Mouse (Mus musculus): ENCODE results near the gene Gale.

DNA sequence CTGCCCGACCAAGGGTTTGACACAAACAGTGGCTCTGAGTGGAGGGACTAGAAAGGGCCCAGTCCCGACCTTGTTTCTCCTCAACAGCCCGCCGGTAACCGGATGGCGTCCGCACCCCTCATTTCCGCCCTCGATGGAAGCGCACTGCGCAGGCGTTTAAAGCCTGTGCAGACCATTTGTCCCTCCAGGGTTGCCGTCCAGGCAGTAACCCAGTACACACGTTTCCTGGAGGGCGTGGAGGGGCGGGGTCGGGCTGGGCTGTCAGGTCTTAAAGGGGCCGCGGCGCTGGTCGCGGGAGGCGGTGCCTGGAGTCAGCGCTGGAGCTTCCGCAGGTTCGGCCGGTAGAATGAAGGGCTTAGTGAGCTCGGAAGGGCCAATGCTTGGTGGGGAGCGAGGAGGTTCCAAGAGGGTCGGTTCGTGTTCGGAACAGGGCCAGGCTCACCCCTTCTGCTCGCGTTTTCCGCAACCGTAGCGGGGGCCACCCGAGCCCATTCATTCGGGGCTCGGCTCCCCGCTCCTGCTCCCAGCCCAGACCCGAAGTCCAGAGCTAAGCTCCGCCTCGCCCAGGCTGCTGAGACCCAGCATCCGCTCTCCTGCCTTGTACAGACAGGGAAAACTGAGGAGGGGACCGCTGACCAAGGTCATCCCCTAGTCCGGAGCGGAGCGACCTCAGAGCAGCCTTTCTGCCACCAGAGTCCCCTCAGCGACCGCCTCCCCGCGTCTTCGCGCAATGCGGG lies at the start of gene Gale:
- TF ChIP-seq EP300 (IDR thresholded peaks at IDR 0.05; ENCODE audit: insufficient read depth, low read depth, low read length): 0 out of 2 replicates have a peak, but pooled peaks have one; percentile 6
- peak; percentile 49 for TF ChIP-seq POLR2A (IDR thresholded peaks at IDR 0.05; ENCODE audit: insufficient read depth, low read length)
- no peak for TF ChIP-seq CTCF (IDR thresholded peaks at IDR 0.05; ENCODE audit: low read depth, low read length)

Data from ES-Bruce4 (cell line).